Mouse (Mus musculus): ENCODE measurements around the gene Zswim8. TPM values are rescaled to one million over a fixed set of nuclear protein-coding genes. Genes with fewer than 3 reads are reported as not detected.

Gene Zswim8
- polyA plus RNA-seq (2014; fragmentation: Nextera tagmentation; extraction: Ambion mirVana), result 31.8 and 39.1 TPM in 2 replicates

DNA sequence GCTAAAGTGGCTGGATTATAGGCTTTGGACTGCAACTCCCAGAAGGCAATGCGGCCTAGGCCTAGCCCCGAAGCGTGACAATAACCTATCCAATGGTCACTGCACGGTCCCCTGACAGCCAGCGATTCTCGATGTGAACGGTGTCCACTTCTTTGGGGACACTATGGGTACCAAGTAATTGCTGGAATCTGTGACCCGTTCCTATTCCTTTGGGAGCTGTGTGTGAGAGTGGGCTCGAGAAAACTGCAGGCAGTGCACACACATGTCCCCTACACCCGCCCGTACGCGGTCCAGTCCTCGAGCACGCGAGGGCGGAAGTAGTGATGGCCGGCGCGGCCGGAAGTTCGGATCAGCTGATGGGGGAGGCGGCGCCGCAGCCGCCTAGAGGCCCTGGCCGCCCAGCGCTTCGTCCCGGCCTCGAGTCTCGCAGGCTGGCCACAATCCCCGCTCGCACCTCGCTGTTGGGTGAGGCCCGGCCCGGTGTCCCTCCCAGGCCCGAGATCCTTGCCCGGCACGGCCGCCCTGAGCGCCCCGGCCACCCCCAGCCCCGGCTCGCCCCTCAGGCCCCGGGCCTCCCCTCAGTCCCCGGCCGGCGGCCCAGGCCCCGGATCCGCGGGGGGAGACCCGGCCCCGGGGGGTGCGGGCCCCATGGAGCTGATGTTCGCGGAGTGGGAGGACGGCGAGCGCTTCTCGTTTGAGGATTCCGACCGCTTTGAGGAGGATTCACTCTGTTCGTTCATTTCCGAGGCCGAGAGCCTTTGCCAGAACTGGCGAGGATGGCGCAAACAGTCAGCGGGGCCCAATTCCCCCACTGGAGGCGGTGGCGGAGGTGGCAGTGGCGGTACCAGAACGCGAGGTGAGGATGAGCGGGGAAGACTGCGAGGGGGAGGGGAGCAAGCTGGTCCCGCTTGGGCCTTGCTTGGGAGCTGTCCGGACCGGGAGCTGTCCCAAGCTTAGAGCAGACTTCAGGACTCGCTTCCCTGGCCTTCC lies at the start of gene Zswim8:
Gene Zswim8, plus strand, starts transcription at position 352 of the 990 bp plus-strand sequence.
- peak within 1 kb of the TSS; percentile 78 for H3K4me2 ChIP-seq (ENCODE audit: low read length)
- peak; percentile 95 for DNase-seq (ENCODE audit: low spot score)
- peak within 1 kb of the TSS; percentile 79 for H3K27ac ChIP-seq (ENCODE audit: low read depth, low read length)
- H3K9me3 ChIP-seq (replicated peaks; ENCODE audit: control insufficient read depth, low read length), result no peaks in the 10 kb centered on the region
- peak; percentile 94 for ATAC-seq
- no peaks in the 10 kb centered on the region for H3K27me3 ChIP-seq (replicated peaks; ENCODE audit: control insufficient read depth, insufficient read depth, low read length)
- H3K4me3 ChIP-seq (ENCODE audit: low read depth, low read length), result peak within 1 kb of the TSS; percentile 97
- H3K4me1 ChIP-seq (ENCODE audit: control insufficient read depth, insufficient read depth, low read length), result peaks cover 14% of the 10 kb centered on the region
- WGBS, result under 1% methylated on average over 78 of the region's 80 CpGs
- H3K9ac ChIP-seq (ENCODE audit: low read length), result peak within 1 kb of the TSS; percentile 96
- peaks cover 38% of the 10 kb centered on the region for H3K36me3 ChIP-seq (ENCODE audit: control insufficient read depth, insufficient read depth, low read length)

DNA sequence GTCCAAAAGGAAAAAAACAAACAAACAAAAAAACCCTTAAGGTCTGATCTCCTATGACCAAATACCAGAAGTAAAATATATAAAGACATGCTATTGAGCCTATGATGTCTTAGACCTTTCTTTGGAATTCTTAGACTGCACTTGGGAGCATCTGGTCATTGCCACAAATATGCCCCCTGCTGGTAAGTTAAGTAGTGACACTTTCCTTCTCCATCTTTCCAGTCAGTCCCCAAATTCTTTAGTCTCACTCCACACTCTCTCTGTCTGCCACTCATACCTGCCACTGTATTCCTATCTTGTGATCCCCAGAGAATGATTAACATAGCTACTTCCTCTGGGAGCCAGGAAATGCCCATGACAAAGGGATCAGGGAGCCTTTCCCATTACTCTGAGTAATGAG lies 49.0 kb upstream of the Zswim8 start:
- no peak overlapping the region for H3K4me2 ChIP-seq (ENCODE audit: low read length)
- H3K9ac ChIP-seq (ENCODE audit: low read length), result no peak overlapping the region; the same call in 1 of the 2 replicates
- H3K9me3 ChIP-seq (replicated peaks; ENCODE audit: control insufficient read depth, low read length), result no peaks in the 10 kb centered on the region
- no peak overlapping the region for H3K4me3 ChIP-seq (ENCODE audit: low read depth, low read length)
- no peaks in the 10 kb centered on the region for H3K36me3 ChIP-seq (ENCODE audit: control insufficient read depth, insufficient read depth, low read length)
- peaks cover 6% of the 10 kb centered on the region; the same call in 1 of the 2 replicates for H3K4me1 ChIP-seq (ENCODE audit: control insufficient read depth, insufficient read depth, low read length)
- DNase-seq (ENCODE audit: low spot score) (peak; percentile 80), ATAC-seq (no peak)
- H3K27me3 ChIP-seq (replicated peaks; ENCODE audit: control insufficient read depth, insufficient read depth, low read length), result no peaks in the 10 kb centered on the region
- no peak overlapping the region for H3K27ac ChIP-seq (ENCODE audit: low read depth, low read length)

DNA sequence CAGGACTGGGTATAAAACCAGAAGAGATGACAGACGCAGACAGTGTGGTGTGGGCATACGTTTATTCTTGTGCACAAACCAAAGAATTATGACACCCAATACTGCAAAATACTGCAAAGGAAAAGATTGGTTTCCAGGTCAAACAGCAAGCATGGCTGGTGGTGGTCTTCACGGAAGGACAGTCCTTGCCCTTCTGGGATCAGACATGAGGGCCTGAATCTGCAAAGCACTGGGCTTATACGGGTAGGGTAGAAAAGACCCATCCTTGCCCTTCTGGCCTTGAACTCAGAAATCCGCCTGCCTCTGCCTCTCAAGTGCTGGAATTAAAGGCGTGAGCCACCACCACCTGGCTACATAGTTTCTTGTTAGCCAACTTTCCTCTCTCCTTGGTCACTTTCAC lies 48.5 kb upstream of the Zswim8 start:
- ATAC-seq (no peak), DNase-seq (ENCODE audit: low spot score) (no peak)
- H3K36me3 ChIP-seq (ENCODE audit: control insufficient read depth, insufficient read depth, low read length), result no peaks in the 10 kb centered on the region
- H3K27ac ChIP-seq (ENCODE audit: low read depth, low read length), result no peak overlapping the region
- no peaks in the 10 kb centered on the region for H3K27me3 ChIP-seq (replicated peaks; ENCODE audit: control insufficient read depth, insufficient read depth, low read length)
- no peak overlapping the region for H3K4me2 ChIP-seq (ENCODE audit: low read length)
- 85% methylated on average over 6 of the region's 6 CpGs for WGBS
- H3K4me1 ChIP-seq (ENCODE audit: control insufficient read depth, insufficient read depth, low read length), result peaks cover 6% of the 10 kb centered on the region; the same call in 1 of the 2 replicates
- no peaks in the 10 kb centered on the region for H3K9me3 ChIP-seq (replicated peaks; ENCODE audit: control insufficient read depth, low read length)
- H3K4me3 ChIP-seq (ENCODE audit: low read depth, low read length), result no peak overlapping the region
- H3K9ac ChIP-seq (ENCODE audit: low read length), result no peak overlapping the region; the same call in 1 of the 2 replicates

DNA sequence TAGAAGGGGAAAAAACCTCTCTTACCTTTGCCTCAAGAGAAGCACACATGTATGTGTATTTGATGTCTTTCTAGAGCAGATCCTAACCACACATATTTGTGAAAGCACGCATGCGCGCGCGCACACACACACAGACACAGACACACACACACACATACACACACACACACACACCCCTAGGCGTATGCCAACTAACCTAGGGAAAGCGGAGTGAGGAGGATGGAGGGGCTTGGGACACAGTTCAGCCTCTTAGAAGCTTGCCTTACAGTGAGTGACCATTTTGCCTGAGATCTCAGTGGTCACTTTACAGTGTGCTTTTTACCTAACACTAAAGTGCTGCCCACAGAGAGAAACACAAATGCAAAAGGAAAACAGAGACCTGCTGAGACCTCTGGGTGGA lies 47.7 kb upstream of the Zswim8 start:
- H3K4me2 ChIP-seq (ENCODE audit: low read length), result no peak overlapping the region
- no peaks in the 10 kb centered on the region for H3K9me3 ChIP-seq (replicated peaks; ENCODE audit: control insufficient read depth, low read length)
- no peak overlapping the region for H3K4me3 ChIP-seq (ENCODE audit: low read depth, low read length)
- ATAC-seq (no peak), DNase-seq (ENCODE audit: low spot score) (no peak)
- WGBS, result 96% methylated on average over 7 of the region's 7 CpGs
- H3K27ac ChIP-seq (ENCODE audit: low read depth, low read length), result no peak overlapping the region
- no peaks in the 10 kb centered on the region for H3K36me3 ChIP-seq (ENCODE audit: control insufficient read depth, insufficient read depth, low read length)
- H3K4me1 ChIP-seq (ENCODE audit: control insufficient read depth, insufficient read depth, low read length), result peaks cover 6% of the 10 kb centered on the region; the same call in 1 of the 2 replicates
- H3K9ac ChIP-seq (ENCODE audit: low read length), result no peak overlapping the region
- no peaks in the 10 kb centered on the region for H3K27me3 ChIP-seq (replicated peaks; ENCODE audit: control insufficient read depth, insufficient read depth, low read length)

DNA sequence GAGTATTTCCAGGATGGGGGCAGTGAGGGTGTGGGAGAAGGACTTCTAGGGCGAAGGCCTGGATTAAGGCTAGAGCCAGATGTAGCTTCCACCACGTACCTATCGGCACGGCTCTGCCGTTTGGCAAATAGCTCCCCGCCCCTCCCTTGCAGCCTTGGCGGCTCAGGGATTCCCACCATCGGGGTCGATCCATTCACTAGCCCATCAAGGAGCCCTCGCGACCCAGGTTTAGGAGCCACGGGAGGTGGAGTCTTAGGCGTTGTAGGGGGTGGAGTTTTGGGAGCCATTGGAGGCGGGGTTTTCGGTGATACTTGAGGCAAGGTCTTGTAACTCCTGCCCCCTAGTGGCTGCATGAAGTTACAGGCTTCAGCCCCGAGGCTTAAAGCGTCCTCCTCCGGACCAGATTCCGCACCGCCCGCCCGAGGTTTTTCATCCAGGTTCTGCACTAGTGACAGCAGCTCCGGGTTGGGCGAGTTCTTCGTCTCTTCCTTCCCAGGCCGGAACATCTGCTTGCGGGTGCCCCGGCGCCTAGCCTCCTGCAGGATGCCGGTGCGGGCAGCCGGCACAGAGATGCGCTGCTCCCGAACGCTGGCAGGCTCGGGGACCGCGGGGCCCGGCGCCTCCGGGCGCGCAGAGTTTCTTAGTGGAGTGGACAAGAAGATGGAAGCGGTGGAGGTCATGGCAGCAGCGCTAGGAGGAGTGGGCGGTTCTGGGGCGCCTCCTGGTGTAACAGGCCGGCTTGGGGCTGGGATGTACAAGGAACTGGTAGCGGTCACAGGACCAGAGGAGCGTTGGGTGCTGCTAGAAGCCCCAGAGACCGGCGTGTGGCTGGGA lies 46.3 kb upstream of the Zswim8 start:
- Histone ChIP-seq H3K4me3 (ENCODE audit: low read depth, low read length) (peak overlapping the region; percentile 54), H3K4me1 (ENCODE audit: control insufficient read depth, insufficient read depth, low read length) (peaks cover 6% of the 10 kb centered on the region; the same call in 1 of the 2 replicates)
- WGBS, result 2% methylated on average over 52 of the region's 52 CpGs

DNA sequence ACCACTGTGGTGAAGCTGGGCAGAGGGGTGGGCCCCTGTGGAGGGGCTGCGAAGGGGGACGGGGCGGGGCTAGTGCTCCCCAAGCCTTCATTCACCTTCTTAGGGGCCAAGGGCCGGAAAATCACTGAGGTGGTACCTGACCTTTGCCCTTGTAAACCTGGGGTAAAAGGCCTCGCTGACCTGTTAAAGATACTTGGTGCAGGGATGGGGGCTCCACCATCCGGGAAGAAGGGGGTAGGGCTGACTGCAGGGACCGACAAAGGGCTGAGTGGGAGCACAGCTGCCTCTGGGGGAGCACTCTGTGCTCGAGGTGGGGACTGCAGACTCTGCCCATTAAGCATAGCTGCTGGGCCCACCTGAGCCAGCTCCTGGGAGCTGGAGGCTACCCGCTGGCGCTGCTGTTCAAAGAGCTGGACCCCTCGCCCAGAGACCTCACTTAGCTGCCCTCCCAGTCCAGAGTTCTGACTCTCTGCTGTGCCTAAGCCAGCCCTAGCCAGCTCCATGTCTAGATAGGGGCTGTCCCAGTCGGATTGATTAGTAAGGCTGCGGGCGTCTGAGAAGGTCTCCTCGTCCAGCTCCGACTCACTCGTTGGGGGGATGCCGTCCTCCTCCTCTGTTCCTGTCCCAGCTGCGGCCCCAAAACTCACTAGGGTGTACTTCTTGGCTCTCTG lies 45.6 kb upstream of the Zswim8 start:
- Histone ChIP-seq H3K9me3 (replicated peaks; ENCODE audit: control insufficient read depth, low read length) (no peaks in the 10 kb centered on the region), H3K27me3 (replicated peaks; ENCODE audit: control insufficient read depth, insufficient read depth, low read length) (no peaks in the 10 kb centered on the region), H3K4me3 (ENCODE audit: low read depth, low read length) (peak overlapping the region; percentile 54), H3K4me1 (ENCODE audit: control insufficient read depth, insufficient read depth, low read length) (peaks cover 6% of the 10 kb centered on the region; the same call in 1 of the 2 replicates), H3K36me3 (ENCODE audit: control insufficient read depth, insufficient read depth, low read length) (no peaks in the 10 kb centered on the region), H3K9ac (ENCODE audit: low read length) (peak overlapping the region; percentile 79), H3K27ac (ENCODE audit: low read depth, low read length) (peak overlapping the region; percentile 65), H3K4me2 (ENCODE audit: low read length) (peak overlapping the region; percentile 93)
- WGBS, result 16% methylated on average over 19 of the region's 19 CpGs
- peak; percentile 6 for DNase-seq (ENCODE audit: low spot score)
- ATAC-seq, result peak; percentile 30

More for the DNA sequence above, 46.3 kb upstream of the Zswim8 start:
- DNase-seq (ENCODE audit: low spot score), result peak; percentile 99
- Histone ChIP-seq H3K27me3 (replicated peaks; ENCODE audit: control insufficient read depth, insufficient read depth, low read length) (no peaks in the 10 kb centered on the region), H3K9me3 (replicated peaks; ENCODE audit: control insufficient read depth, low read length) (no peaks in the 10 kb centered on the region), H3K27ac (ENCODE audit: low read depth, low read length) (peak overlapping the region; percentile 65), H3K4me2 (ENCODE audit: low read length) (peak overlapping the region; percentile 93), H3K9ac (ENCODE audit: low read length) (peak overlapping the region; percentile 79), H3K36me3 (ENCODE audit: control insufficient read depth, insufficient read depth, low read length) (no peaks in the 10 kb centered on the region)
- ATAC-seq, result peak; percentile 90

DNA sequence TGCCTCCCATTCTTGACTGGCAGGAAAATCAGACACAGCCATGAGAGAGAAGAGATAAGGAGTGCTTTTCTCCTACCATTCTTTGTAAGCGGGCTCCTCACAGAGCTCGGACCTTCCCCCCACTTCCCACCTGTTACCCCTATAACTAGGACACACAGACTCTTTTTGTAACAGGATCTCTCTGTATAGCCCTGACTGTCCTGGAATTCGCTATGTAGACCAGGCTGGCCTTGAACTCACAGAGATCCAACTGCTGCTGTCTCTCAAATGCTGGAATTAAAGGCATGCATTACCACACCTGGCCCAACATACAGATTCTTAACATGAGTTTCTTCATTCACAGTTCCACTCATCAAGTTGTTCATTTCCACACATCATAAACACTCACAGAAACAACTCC lies 44.6 kb upstream of the Zswim8 start:
- H3K4me1 ChIP-seq (ENCODE audit: control insufficient read depth, insufficient read depth, low read length), result peaks cover 6% of the 10 kb centered on the region; the same call in 1 of the 2 replicates
- ATAC-seq (no peak), DNase-seq (ENCODE audit: low spot score) (no peak)
- H3K4me2 ChIP-seq (ENCODE audit: low read length), result no peak overlapping the region
- no peaks in the 10 kb centered on the region for H3K27me3 ChIP-seq (replicated peaks; ENCODE audit: control insufficient read depth, insufficient read depth, low read length)
- H3K4me3 ChIP-seq (ENCODE audit: low read depth, low read length), result no peak overlapping the region
- no peaks in the 10 kb centered on the region for H3K9me3 ChIP-seq (replicated peaks; ENCODE audit: control insufficient read depth, low read length)
- no peak overlapping the region for H3K9ac ChIP-seq (ENCODE audit: low read length)
- no peaks in the 10 kb centered on the region for H3K36me3 ChIP-seq (ENCODE audit: control insufficient read depth, insufficient read depth, low read length)
- no peak overlapping the region for H3K27ac ChIP-seq (ENCODE audit: low read depth, low read length)
- 85% methylated on average over 3 of the region's 3 CpGs for WGBS

DNA sequence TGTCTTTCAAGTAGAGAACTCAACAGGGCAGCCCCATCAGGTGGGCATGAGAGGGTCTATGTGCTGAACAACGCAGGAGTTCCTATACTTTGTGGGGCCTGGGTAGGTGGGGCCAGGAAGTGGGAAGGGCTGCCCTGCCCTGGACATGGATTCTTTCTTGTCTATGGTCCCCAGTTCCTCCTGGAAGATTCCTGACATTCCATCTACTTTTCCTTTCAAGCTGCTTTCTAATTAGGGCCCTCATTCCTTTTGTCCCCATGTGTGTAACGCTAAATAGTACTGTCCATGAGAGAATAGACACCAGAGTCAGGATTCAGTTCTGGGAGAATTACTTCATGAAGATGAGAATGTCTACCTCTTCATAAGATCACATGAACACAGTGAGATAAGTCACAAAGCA lies 43.8 kb upstream of the Zswim8 start:
- Histone ChIP-seq H3K4me3 (ENCODE audit: low read depth, low read length) (no peak overlapping the region), H3K27me3 (replicated peaks; ENCODE audit: control insufficient read depth, insufficient read depth, low read length) (no peaks in the 10 kb centered on the region), H3K36me3 (ENCODE audit: control insufficient read depth, insufficient read depth, low read length) (no peaks in the 10 kb centered on the region), H3K9ac (ENCODE audit: low read length) (no peak overlapping the region), H3K4me2 (ENCODE audit: low read length) (no peak overlapping the region), H3K4me1 (ENCODE audit: control insufficient read depth, insufficient read depth, low read length) (peaks cover 6% of the 10 kb centered on the region; the same call in 1 of the 2 replicates), H3K27ac (ENCODE audit: low read depth, low read length) (no peak overlapping the region), H3K9me3 (replicated peaks; ENCODE audit: control insufficient read depth, low read length) (no peaks in the 10 kb centered on the region)
- DNase-seq (ENCODE audit: low spot score) (no peak), ATAC-seq (no peak)
- WGBS, result 67% methylated on average over 2 of the region's 2 CpGs

Data from forebrain, embryonic 14.5 days (tissue).